Mouse (Mus musculus) brain, embryonic 18.5 days (tissue): Measurements from ENCODE around the gene Engase.

ENCODE experiments used
- DNase-seq: peaks from one replicate; pipeline ENCODE4 v3.0.0-alpha.2; 2012; ENCODE audit warnings: low read depth, low spot score

Gene Engase

DNA sequence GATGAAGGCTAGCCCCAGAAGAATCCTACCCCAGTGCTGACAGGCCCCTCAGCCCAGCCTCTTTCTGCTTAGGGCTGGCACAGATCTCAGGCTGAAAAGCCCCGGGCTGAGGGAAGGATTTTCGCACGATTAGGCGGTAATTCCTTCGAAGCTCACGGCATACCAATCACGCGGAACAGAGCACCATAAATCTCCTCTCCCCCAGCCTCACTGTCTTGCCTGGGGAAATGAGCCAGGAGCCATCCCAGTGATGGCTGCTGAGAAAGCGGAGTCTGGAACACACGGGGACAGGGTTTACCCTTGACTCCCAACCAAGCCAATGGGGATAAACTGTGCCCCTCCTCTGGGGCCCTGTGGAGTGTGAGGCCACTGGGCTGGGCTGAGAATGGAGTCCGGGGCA lies 48.4 kb downstream of the Engase start:
- DNase-seq: no peak

GRCm38 (mm10) chr11:118528761-118529160 lies 52.1 kb downstream of the Engase start:
- DNase-seq: no peak

DNA sequence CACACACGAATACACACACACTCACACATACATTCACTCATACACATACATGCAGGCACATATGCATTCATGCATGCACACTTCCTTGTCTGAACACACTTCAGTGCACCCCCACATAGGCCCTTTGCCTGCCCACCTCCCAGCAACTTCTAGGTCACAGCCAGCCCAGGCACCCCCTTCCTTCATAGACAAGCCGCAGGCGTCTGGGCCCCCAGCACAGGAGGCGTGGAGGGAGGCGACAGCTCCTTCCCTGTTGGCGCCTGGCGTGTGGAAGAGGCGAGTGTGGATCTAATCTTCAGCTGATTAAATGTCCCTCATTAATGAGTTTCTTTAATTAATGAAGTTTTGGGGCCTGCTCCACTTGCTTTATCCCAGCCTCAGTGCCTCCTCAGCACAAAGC lies 53.7 kb downstream of the Engase start:
- DNase-seq: no peak

DNA sequence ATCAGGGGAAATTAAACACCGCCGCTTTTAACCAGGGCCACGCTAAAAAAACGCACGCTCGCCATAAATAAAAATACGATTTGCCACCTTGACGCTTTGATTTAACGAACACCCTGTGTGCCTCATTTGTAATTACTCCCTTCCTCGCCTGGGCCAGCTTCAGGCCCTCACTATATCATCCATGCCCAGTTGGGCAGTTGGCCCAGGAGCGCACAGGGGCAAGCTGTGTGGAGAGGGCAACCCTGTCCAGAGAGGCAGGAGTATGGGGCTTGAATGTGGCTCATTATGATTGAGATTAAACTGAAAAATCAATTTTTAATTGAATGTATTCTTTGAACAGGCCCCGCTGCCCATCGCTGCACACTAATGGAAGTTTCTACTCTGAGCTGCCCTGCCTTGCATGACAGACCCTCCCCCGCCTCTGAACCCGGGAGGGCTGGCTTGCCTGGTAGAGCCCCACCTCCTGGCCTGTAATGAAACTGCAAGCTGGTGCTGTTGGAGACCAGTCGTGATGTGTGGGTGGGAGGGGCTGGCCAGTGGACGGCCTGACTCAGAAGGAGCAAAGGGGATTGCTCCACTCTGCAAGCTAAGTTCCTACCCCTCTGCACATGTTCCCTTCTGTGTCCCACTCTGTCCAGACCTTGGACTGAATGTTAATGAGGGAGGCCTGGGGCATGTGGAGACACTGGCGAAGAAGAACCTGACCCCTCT lies 57.9 kb downstream of the Engase start:
- DNase-seq: no peak

DNA sequence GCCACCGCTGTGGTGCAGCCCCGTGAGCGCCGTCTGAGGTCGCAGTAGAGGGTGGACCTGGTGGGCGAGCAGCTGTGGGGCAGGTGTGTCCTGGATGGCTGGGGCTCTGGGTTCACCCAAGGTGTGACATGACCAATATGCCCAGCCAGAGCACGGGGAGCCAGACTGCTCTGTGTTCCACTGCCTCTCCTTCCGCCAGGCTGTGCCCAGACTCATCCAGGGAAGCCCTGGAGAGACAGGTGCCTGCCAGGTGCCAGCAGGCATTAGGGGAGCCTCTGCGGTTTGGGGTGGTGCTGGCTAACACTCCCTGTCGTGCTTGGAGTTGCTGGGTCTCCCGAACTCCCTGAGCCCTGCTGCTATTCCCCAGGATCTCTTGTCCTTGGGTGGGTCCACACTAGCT lies 61.4 kb downstream of the Engase start:
- DNase-seq: no peak
